Mouse (Mus musculus): ENCODE measurements around the gene Patl1. TPM values are rescaled to one million over a fixed set of nuclear protein-coding genes. Genes with fewer than 3 reads are reported as not detected.
A peak's percentile ranks its signal among the peaks of the same experiment; 100 is the strongest.
"Not testable (repeated sequence)": the region's sequence is repeated elsewhere in the genome, so short reads cannot be mapped to it uniquely, and the experiment has no call there.

Gene Patl1
- total RNA-seq, 2 experiments from 2014 or later: 23.6 to 27.3 TPM

- peak; percentile 100 for DNase-seq (ENCODE audit: low spot score)
Observed at GRCm38 (mm10) chr19:11965023-11965942, 53.1 kb downstream of the Patl1 start, which contains the start of gene Osbp. Osbp (plus strand) TSS chr19:11965941.

DNA sequence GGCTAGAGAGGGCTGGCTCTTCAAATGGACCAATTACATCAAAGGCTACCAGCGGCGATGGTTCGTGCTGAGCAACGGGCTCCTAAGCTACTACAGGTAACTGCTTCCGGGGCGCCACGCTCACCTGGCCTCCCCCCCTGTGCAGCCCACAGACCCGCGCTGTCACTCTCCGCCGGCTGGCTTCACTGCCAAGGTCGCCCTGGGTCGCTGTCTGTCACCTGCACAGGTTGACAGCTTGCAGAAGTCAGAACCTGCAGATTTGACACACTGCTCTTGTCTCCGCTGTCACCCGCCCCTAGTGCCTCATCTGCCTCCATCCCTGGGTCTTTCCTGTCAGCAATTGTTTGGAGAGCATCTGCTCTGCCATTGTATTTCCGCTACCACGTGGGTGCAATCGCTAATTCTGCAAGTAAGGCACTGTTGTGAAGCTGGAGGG lies 54.0 kb downstream of the Patl1 start:
- DNase-seq (ENCODE audit: low spot score): peak; percentile 30

DNA sequence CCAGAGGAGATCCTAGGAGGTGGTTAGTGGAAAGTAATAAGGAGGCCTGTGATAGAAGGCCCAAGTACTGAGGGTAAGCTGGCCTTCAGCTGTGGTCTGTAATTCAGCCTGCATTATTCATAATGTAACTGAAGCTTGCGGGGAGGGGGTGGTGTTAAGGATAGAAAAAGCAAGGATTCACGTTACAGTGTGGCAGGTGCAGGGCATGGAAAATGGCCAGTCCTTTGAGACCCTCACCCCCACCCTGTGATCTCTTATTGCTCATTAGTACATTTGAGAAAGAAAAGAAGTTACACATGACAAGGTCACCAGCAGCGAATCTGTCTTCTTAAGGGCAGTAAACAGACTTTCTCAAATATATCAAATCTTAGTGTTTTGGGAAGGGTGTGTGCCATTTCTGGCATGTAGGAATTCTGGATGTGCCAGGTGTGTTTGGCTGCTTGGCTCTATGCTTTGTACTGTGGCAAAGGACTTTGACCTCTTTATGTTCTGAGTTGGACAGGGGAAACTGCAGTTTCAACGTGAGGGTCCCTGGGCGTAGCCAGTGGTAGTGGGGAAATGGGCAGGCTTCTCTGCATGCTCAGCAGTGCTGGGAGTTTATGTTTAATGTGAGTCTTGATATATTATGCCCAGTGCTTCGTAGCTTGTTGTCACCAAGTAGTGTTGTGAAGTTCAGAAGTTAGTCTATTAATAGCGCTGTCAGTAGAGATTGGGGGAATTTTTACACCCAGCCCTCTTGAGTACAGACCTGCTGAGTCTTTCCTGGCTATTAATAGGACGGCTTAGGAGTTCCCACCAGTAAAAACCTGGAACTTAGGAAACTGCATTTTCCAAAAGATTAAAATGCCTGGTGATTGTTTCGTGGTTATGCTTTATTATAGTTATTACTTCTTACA lies 57.2 kb downstream of the Patl1 start:
- peak; percentile 44 for DNase-seq (ENCODE audit: low spot score)

DNA sequence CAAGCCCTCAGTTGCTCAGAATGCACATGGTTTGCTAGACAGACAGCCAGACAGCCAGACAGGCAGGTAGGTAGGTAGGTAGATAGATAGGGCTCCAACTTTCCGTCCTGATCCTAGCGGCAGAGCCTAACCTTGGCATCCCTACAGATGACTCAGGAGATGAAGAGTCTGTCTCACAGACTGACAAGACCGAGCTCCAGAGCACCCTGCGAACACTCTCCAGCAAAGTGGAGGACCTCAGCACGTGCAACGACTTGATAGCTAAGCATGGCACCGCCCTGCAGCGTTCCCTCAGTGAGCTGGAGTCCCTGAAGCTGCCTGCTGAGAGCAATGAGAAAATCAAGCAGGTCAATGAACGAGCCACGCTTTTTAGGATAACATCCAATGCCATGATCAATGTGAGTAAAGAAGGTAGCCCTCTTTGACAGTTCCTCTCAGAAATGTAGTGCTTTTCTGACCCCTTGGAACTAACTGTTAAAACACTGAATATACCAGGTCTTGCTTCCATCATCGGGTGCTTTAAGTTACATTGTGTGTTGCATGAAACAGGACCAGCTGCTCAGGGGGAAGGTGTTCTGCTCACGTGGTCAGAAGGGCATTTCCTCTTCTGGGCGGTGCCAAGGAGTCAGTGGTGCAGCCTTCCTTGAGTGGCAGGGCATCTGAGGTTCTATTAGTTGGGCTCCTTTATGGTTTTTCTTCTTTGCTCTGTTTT lies 61.5 kb downstream of the Patl1 start:
- DNase-seq (ENCODE audit: low spot score): no peak

DNA sequence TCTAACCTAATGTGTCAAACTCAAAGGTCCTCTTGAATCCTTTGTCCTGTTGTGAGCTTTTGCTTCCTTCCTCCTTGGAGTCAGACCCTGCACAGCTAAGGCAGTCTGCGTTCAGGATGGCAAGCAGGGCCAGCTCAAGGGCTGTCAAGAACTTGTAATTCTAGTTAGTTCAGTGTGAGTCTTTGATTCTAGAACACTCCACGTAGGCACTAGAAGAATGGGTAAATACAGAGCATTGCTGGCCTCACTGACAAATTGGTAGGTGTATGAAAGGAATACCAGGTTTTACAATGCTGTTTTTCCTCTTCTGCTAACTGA lies 62.0 kb downstream of the Patl1 start:
- no peak for DNase-seq (ENCODE audit: low spot score)

DNA sequence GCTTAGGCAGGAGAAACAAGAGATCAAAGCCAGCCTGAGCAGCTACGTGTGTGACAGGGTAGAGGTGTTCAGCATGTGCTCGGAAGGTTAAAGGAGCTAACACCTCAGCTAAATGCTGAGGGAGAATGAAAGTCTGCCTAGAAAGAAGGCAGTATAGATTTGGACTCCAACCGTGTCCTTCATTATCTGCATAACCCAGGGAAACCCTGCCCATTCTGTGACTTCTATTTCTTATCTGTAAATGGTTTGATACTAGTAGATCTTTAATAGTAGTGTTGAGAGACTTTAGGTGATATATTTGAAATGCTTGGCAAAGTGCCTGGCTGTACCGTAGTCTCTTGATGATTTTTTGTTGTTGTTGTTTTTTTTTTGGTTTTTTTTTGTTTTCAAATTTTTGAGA lies 63.5 kb downstream of the Patl1 start:
- DNase-seq (ENCODE audit: low spot score): no peak

DNA sequence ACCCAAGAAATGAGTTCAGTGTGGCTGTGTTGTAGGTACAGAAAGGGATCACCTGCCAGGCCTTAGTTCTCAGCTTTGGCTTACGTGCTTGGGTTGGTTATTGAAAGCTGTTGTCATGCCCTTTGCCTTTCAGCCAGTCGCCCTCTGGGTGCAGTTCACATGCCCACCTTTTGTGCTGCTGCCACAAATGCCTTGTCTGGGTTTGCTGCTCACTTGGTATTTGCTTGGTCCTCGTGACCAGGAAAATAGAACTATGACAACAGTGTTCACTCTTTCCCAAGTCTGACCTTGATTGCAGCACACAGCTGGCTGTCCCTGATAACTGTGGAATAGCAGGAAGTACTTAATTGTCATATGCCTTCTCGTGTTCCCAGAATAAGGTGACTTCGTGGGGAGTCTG lies 65.2 kb downstream of the Patl1 start:
- DNase-seq (ENCODE audit: low spot score): no peak

- DNase-seq (ENCODE audit: low spot score): no peak
Observed at GRCm38 (mm10) chr19:11980471-11980870, 68.3 kb downstream of the Patl1 start.

GRCm38 (mm10) chr19:11984614-11985013 lies 72.4 kb downstream of the Patl1 start:
- not testable (repeated sequence) for DNase-seq (ENCODE audit: low spot score)

- DNase-seq (ENCODE audit: low spot score): no peak
Observed at GRCm38 (mm10) chr19:11987841-11988240, 75.6 kb downstream of the Patl1 start.

DNA sequence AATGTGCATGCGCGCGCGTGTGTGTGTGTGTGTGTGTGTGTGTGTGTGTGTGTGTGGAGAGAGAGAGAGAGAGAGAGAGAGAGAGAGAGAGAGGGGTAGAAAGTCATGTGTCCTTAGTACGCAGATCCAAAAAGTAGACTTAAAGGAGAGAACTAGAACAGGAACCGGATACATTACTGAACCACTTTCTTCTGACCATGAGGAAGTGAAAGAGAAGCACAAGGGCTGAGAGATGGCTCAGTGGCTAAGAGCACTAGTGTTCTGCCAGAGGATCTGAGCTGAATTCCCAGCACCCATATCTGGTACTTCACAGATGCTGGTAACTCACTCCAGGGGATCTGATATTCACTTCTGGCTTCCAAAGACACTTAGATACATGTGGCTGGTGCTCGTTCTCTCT lies 77.1 kb downstream of the Patl1 start:
- no peak for DNase-seq (ENCODE audit: low spot score)

- DNase-seq (ENCODE audit: low spot score): no peak
Observed at GRCm38 (mm10) chr19:11992034-11992433, 79.8 kb downstream of the Patl1 start.

DNA sequence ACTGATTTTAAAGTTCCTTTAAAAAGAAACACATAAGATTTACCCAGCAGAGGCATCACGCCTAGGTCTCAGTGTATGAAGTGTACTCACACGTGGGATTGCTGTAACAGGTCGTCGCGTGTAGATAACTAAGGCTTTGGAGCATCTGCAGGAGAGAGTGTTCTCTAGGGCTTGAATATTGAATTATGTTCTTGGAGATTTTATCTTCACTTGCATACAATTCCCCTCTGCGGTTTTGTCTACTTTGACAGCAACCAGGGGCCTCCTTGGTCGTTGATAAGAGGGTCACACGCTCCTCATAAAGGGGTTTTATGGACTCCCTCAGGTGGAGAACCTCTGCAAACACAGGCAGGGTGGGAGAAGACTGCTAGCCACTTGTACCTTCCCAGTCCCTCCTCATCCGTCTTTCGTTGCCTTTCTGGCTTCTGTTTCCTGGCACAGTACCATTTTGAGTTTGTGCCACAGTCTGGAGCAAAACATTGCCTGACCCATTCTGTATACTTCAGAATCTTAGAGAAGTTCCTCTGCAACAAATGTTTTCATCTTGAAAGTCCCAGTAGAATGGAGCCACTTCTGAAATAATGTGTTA lies 80.3 kb downstream of the Patl1 start:
- DNase-seq (ENCODE audit: low spot score): no peak

Small RNA genes within 50 kb of the gene (microRNA-seq; reads per million reads assigned to microRNA genes)
- gene Mir6994: 5.5 reads per million, percentile 12 among the genes with 10 or more reads in this experiment

Other genes with a start within 250 kb of the Patl1 start
- gene Oosp1, start 221.2 kb upstream of the Patl1 start, total RNA-seq (2021): not detected
- not detected for gene Oosp3, start 215.3 kb upstream of the Patl1 start, total RNA-seq (2021)
- not detected for gene Gif, start 164.8 kb upstream of the Patl1 start, total RNA-seq (2021)
- 10 to 100 TPM; 60.5 to 63.2 TPM for gene Mrpl16, start 142.0 kb upstream of the Patl1 start, total RNA-seq (2021)
- gene Stx3, start 93.0 kb upstream of the Patl1 start, total RNA-seq (2021): 1 to 10 TPM; 1.7 to 1.8 TPM
- gene Olfr1417, start 73.2 kb upstream of the Patl1 start, total RNA-seq (2021): not detected
- gene Olfr1418, start 51.3 kb upstream of the Patl1 start, total RNA-seq (2021): not detected
- gene Olfr1419, start 37.3 kb upstream of the Patl1 start, total RNA-seq (2021): not detected
- not detected for gene Olfr1420, start 25.8 kb upstream of the Patl1 start, total RNA-seq (2021)
- 10 to 100 TPM; 53.4 to 56.3 TPM for gene Osbp, start 53.5 kb downstream of the Patl1 start, total RNA-seq (2021)
- gene Olfr1423, start 128.9 kb downstream of the Patl1 start, total RNA-seq (2021): not detected
- gene Olfr1424, start 150.3 kb downstream of the Patl1 start, total RNA-seq (2021): not detected
- not detected for gene Olfr1425, start 165.3 kb downstream of the Patl1 start, total RNA-seq (2021)
- gene Olfr1426, start 179.6 kb downstream of the Patl1 start, total RNA-seq (2021): not detected
- gene Olfr1427, start 190.9 kb downstream of the Patl1 start, total RNA-seq (2021): not detected
- gene Olfr1428, start 203.5 kb downstream of the Patl1 start, total RNA-seq (2021): not detected
- not detected for gene Olfr76, start 210.8 kb downstream of the Patl1 start, total RNA-seq (2021)

Data from gastrocnemius, adult 18-20 months (tissue).